Mouse (Mus musculus) limb, embryonic 11.5 days (tissue): Measurements from ENCODE around the gene Aggf1. TPM values are rescaled to one million over a fixed set of nuclear protein-coding genes. Genes with fewer than 3 reads are reported as not detected.

Source experiments
- ATAC-seq: fragments of 200-750 bp; cut with Nextera tagmentation; 2 replicates; pipeline ENCODE4 v1.8.0; 2017; ENCODE audit warnings: low read depth; ENCODE audit not compliant: insufficient number of reproducible peaks, low FRiP score, low TSS enrichment
- DNase-seq: peaks from one replicate; pipeline ENCODE4 v3.0.0-alpha.2; 2015; ENCODE audit warnings: low spot score
- H3K27ac ChIP-seq: fragments of 300-500 bp; sonication (generic); replicated peaks from 2 replicates; pipeline ENCODE4 v1.5.1; 2014; ENCODE audit warnings: low read depth, mild to moderate bottlenecking, low read length
- H3K27me3 ChIP-seq: fragments of 300-500 bp; sonication (generic); 2 replicates; pipeline ENCODE4 v1.6.1; 2014; ENCODE audit warnings: mild to moderate bottlenecking, low read length, mixed read lengths; ENCODE audit not compliant: control insufficient read depth, insufficient read depth
- H3K36me3 ChIP-seq: fragments of 300-500 bp; sonication (generic); 2 replicates; pipeline ENCODE4 v1.6.1; 2014; ENCODE audit warnings: mild to moderate bottlenecking, low read length, moderate library complexity, mixed read lengths; ENCODE audit not compliant: control insufficient read depth, insufficient read depth
- H3K4me1 ChIP-seq: fragments of 300-500 bp; sonication (generic); 2 replicates; pipeline ENCODE4 v1.6.1; 2014; ENCODE audit warnings: low read length, mixed read lengths; ENCODE audit not compliant: control insufficient read depth, insufficient read depth
- H3K4me2 ChIP-seq: fragments of 300-500 bp; sonication (generic); 2 replicates; pipeline ENCODE4 v1.6.1; 2014; ENCODE audit warnings: low read depth, mild to moderate bottlenecking, moderate library complexity; ENCODE audit not compliant: severe bottlenecking
- H3K4me3 ChIP-seq: fragments of 300-500 bp; sonication (generic); 2 replicates; pipeline ENCODE4 v1.5.1; 2014; ENCODE audit warnings: low read depth, low read length
- H3K9ac ChIP-seq: fragments of 300-500 bp; sonication (generic); 2 replicates; pipeline ENCODE4 v1.6.1; 2014; ENCODE audit warnings: mild to moderate bottlenecking, low read length
- H3K9me3 ChIP-seq: fragments of 300-500 bp; sonication (generic); 2 replicates; pipeline ENCODE4 v1.6.1; 2016; ENCODE audit warnings: low read length; ENCODE audit not compliant: control insufficient read depth
- WGBS: fragments of 180-500 bp; shearing (Covaris S2); extraction: QIAGEN DNeasy Blood & Tissue Kit; methylation state at CpG from one replicate; pipeline ENCODE4 v1.1.7; 2014; 5-methylcytosine and 5-hydroxymethylcytosine counted together
- polyA plus RNA-seq: library from polyadenylated mRNA; unstranded; fragments of >200 nt; fragmentation: Nextera tagmentation; extraction: Ambion mirVana; gene quantifications from 2 replicates; pipeline ENCODE4 v1.2.1, GENCODE M21; 2014

Aggf1 gene
- polyA plus RNA-seq = 45.1 and 45.5 TPM in 2 replicates

GRCm38 (mm10) chr13:95374701-95375553 is at the start of gene Aggf1:
Gene Aggf1 (minus strand): TSS chr13:95375352.
- Histone ChIP-seq H3K36me3 (no peaks in the 10 kb centered on the region; the same call in 1 of the 2 replicates), H3K9me3 (no peaks in the 10 kb centered on the region), H3K27me3 (no peaks in the 10 kb centered on the region), H3K4me1 (peaks cover 4% of the 10 kb centered on the region; the same call in 1 of the 2 replicates), H3K9ac (peak within 1 kb of the TSS; percentile 81), H3K4me2 (peak within 1 kb of the TSS; percentile 73), H3K27ac (no peak within 1 kb of the TSS; the same call in 1 of the 2 replicates), H3K4me3 (peak within 1 kb of the TSS; percentile 85)
- under 1% methylated on average over 86 of the region's 86 CpGs for WGBS
- peak; percentile 89 for ATAC-seq
- DNase-seq = peak; percentile 91

DNA sequence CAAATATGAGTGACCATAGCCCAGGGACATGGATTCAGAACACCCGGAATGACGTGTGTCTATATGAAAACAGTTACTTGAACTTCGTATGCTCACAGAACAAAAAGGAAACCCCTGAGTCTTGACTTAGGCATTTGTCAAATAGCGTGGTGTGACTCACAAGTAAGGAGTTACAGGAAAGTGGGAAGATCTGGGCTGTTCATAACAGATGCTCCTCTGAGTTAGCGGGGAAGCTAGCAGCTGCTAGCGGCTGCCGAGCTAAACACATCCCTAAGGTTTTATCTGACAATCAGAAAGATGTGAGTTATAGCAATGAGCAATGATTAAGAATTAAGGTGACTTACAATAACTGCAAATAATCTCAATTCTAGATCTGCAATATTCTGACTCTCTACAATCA is 49.8 kb upstream of the Aggf1 start:
- no peaks in the 10 kb centered on the region for H3K27me3 ChIP-seq
- ATAC-seq = no peak
- H3K4me1 ChIP-seq = no peaks in the 10 kb centered on the region
- DNase-seq = no peak
- H3K9ac ChIP-seq = no peak overlapping the region
- no peaks in the 10 kb centered on the region for H3K36me3 ChIP-seq
- no peaks in the 10 kb centered on the region for H3K9me3 ChIP-seq
- no peak overlapping the region for H3K27ac ChIP-seq
- H3K4me2 ChIP-seq = no peak overlapping the region
- H3K4me3 ChIP-seq = no peak overlapping the region
- WGBS = 87% methylated on average over 7 of the region's 7 CpGs

GRCm38 (mm10) chr13:95419204-95419749 is 44.1 kb upstream of the Aggf1 start:
- no peak for ATAC-seq
- Histone ChIP-seq H3K4me3 (no peak overlapping the region), H3K36me3 (no peaks in the 10 kb centered on the region), H3K27ac (no peak overlapping the region), H3K4me1 (0 out of 2 replicates have a peak, but pooled peaks cover 3% of the 10 kb centered on the region), H3K9ac (no peak overlapping the region), H3K4me2 (no peak overlapping the region), H3K9me3 (no peaks in the 10 kb centered on the region), H3K27me3 (no peaks in the 10 kb centered on the region)
- 29% methylated on average over 8 of the region's 8 CpGs for WGBS
- DNase-seq = no peak

DNA sequence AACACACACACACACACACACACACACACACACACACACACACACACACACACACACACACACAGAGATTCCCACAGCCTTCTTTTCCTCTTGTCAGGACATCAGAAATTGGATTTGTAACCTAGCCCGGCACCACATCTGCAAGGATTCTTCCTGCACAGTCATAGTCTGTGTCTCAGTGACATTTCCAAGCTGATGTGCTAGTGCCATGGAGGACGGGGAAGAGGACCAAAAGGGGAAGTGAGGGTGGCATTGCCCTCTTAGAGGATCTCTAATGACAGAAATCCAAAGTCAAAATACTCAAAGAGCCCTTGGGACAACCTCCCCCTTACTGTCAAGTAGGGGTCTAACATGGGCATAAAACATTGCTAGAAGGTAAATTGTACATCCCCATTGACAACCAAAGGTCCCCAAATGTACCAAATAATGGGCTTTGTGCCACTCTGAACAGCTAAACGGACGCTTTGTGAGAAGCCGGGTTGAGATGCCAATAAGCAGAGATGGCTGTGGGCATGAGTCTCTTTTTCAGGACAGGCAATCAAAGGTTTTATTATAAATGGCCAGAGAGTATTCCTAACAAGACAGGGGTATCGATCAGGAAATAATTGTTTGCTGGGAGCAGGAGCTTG is 43.5 kb upstream of the Aggf1 start:
- no peak for DNase-seq
- no peak for ATAC-seq
- no peaks in the 10 kb centered on the region for H3K27me3 ChIP-seq
- WGBS = 69% methylated on average over 6 of the region's 6 CpGs
- no peaks in the 10 kb centered on the region for H3K9me3 ChIP-seq
- H3K4me2 ChIP-seq = no peak overlapping the region
- no peak overlapping the region for H3K27ac ChIP-seq
- 0 out of 2 replicates have a peak, but pooled peaks cover 3% of the 10 kb centered on the region for H3K4me1 ChIP-seq
- no peaks in the 10 kb centered on the region for H3K36me3 ChIP-seq
- H3K4me3 ChIP-seq = no peak overlapping the region
- H3K9ac ChIP-seq = no peak overlapping the region

GRCm38 (mm10) chr13:95412257-95412656 is 37.1 kb upstream of the Aggf1 start:
- no peak overlapping the region for H3K4me3 ChIP-seq
- H3K9ac ChIP-seq = no peak overlapping the region
- no peak for DNase-seq
- H3K9me3 ChIP-seq = no peaks in the 10 kb centered on the region
- H3K36me3 ChIP-seq = no peaks in the 10 kb centered on the region
- H3K4me1 ChIP-seq = no peaks in the 10 kb centered on the region
- no peak overlapping the region for H3K4me2 ChIP-seq
- H3K27me3 ChIP-seq = no peaks in the 10 kb centered on the region
- ATAC-seq = no peak
- no peak overlapping the region for H3K27ac ChIP-seq
- 30% methylated on average over 2 of the region's 2 CpGs for WGBS

GRCm38 (mm10) chr13:95393242-95393641 is 18.1 kb upstream of the Aggf1 start:
- no peak for ATAC-seq
- no peaks in the 10 kb centered on the region for H3K27me3 ChIP-seq
- WGBS = 84% methylated on average over 7 of the region's 7 CpGs
- no peak overlapping the region for H3K4me2 ChIP-seq
- no peak overlapping the region for H3K9ac ChIP-seq
- no peaks in the 10 kb centered on the region for H3K4me1 ChIP-seq
- no peaks in the 10 kb centered on the region for H3K36me3 ChIP-seq
- H3K9me3 ChIP-seq = peaks cover 5% of the 10 kb centered on the region; the same call in 1 of the 2 replicates
- no peak for DNase-seq
- no peak overlapping the region for H3K27ac ChIP-seq
- H3K4me3 ChIP-seq = no peak overlapping the region

DNA sequence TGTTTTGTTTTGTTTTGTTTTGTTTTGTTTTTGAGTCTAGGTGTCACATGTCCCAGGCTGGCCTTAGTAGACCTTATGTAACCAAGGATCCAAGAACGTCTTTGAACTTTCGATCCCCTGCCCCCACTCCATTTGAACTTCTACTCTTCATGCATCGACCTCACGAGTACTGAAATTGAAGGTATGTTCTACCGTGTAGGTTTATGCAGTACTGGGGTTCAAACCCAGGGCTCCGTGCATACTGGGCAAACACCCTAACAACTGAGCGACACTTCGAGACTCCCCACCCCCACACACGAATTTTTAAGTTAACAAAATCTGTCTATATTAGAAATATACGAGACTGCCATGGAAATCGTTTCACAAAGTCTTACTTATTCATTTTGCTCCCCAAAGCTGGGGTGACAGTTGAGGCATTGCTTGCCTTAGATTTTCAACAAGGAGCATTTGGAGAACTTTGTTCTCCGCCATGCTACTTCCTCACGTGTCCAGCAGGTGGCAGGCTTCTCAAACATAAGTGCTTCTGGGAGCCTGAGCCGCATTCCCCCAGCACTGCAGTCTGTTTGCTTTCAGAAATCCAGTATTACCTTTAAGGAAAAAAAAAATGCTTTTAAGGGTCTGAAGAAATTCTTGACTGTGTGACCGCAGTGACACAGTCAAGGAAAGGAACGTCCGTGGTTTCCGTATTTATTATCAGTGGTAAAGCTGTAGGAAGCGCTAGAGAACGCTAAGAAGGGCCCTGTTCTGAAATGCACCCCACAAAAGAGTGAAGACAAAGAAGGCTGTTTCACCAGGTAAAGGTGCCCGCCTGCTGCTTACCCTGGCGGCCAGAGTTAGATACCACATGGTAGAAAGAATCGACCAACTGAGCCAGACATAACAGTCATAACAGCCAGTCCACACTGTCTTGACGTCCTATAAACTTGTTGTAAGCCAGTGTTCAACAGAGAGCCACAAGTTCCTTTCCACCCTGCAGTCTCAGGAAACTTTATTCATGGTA is 15.0 kb upstream of the Aggf1 start:
- no peak overlapping the region for H3K27ac ChIP-seq
- 0 out of 2 replicates have a peak, but pooled peaks cover under 1% of the 10 kb centered on the region for H3K9me3 ChIP-seq
- peak; percentile 89 for DNase-seq
- H3K27me3 ChIP-seq = no peaks in the 10 kb centered on the region
- no peak overlapping the region for H3K4me3 ChIP-seq
- ATAC-seq = no peak
- H3K4me1 ChIP-seq = no peaks in the 10 kb centered on the region
- no peaks in the 10 kb centered on the region for H3K36me3 ChIP-seq
- no peak overlapping the region for H3K4me2 ChIP-seq
- 0 out of 2 replicates have a peak overlapping the region, but pooled peaks have one; percentile 23 for H3K9ac ChIP-seq
- 34% methylated on average over 24 of the region's 24 CpGs for WGBS
